Mouse (Mus musculus): ENCODE measurements around the gene Cd70. TPM values are rescaled to one million over a fixed set of nuclear protein-coding genes. Genes with fewer than 3 reads are reported as not detected.
"Not testable (repeated sequence)": the region's sequence is repeated elsewhere in the genome, so short reads cannot be mapped to it uniquely, and the experiment has no call there.

Cd70 gene
- total RNA-seq, 2 experiments from 2014 or later, result 0.42 TPM; not detected in 1

DNA sequence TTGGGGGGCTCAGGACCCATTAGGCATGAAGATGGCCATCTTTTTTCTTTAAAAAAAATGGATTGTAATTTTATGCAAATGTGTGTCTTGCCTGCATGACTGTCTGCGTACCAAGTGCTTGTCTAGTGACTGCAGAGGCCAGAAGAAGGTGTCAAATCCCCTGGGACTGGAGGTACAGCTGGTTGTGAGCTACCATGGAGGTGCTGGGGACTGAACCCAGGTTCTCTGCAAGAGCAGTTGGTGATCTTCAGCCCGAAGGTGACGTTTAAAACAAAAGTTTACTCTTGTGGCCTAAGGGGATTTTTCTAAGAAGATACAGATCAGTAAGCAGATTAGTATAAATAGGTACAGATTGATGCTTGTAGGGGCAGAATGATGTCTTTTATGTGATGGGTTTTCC is 13.9 kb downstream of the Cd70 start:
- DNase-seq (ENCODE audit: low spot score in 2 of 2), result no peak

DNA sequence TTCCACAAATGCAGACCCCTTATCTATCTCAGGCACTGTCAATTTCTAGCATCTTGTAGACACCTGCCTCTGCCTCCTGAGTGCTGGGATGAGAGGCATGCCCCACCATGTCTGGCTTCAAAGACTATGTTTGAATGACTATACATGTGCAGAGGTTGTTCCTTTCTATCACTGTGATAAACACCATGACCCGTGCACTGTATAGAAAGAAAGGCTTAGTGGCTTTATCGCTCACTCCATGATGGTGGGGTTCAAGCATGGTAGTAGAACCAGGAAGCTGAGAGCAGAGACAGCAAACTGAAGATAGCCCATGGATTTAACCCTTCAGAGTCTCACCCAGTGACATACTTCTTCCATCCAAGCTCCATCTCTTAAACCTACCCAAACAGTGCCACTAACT is 14.9 kb downstream of the Cd70 start:
- DNase-seq (ENCODE audit: low spot score in 2 of 2), result no peak

DNA sequence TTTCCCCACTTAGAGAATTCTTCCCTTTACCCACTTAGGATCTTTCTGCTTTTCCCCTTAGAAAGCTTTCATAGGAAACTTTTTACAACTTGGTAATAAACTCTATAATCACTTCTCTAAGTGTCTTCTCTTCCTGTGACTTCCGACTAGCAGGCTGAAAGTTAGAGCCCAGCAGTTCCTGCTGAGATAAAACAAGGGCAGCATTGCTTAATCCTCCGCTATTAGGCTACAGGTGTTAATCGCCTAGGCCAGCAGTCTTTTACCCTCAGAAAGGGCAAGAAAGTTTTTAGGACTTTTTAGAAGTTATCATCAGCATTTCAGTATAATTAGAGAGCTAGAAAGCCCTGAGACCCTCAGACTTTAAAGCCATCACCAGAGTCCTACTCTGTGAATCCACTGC is 15.6 kb downstream of the Cd70 start:
- DNase-seq (ENCODE audit: low spot score in 2 of 2), result not testable (repeated sequence)

DNA sequence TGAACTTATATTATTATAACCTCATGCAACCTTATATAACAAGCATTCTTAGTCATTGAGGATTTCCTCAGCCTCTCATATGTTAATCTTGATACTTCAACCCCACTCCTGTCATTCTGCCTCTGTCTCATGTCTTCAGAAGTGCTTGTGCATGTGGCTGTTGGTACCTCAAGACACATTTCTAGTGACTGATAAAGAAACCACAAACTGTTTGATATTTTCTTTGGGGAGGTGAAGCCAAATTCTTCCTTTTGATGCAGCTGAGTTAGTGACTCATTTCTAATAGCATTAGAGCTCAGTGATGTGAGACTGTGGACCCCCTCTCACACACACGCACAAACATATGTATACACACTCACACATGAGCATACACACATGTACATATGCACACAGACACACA is 17.8 kb downstream of the Cd70 start:
- DNase-seq (ENCODE audit: low spot score in 2 of 2), result no peak

DNA sequence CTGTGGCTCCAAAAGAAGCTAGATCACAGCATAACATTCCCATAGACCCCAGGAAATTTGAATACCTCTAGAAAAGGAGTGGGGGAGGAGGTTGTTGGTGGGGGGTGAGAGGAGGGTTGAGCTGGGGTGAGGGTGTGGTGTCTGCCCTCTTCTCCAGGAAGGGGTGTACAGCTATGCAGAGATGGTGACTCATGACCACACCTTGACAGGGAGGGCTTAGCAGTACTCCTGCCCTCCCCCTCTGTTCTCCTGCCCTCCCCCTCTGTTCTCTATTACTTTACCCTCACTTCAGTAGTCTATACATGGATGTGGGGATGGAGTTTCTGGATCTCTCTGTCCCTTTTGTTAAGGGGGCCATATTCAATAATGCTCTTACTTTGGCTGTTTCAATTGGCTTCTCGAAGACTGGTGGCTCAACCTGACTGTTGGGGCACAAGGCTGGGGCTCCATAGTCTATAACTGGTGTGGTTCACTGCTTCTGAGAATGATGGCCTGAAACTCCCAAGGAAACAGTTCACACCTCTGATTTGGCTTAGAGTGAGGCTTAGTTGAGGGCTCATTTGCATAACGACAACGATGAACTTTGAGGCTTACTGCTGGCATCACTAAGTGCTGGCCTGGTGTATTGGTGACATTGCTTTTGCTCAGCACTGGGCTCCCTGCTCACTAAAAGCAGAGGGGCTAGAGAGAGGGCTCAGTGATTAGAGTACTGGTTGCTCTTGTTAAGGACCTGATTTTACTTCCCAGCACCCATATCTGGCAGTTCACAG is 23.5 kb downstream of the Cd70 start:
- DNase-seq (ENCODE audit: low spot score in 2 of 2), result no peak

DNA sequence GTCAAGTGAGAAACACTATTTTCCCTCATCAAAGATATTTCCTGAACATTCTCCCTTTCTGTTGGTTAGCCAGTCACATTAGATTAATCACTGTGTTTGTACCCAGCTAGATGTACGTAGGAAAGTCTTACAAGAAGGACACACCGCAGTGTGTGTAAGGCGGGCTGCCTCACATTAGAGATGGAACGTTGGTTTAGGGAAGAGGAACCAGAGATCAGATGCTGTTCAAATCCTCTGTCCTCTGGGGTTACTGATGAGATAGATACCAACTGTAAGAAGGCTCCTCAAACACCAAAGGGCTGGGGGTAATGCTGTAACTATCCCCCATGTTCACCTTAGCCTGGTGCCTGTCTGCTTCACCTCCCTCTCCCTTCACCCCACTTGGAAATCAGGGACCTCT is 24.8 kb downstream of the Cd70 start:
- DNase-seq (ENCODE audit: low spot score in 2 of 2), result no peak

DNA sequence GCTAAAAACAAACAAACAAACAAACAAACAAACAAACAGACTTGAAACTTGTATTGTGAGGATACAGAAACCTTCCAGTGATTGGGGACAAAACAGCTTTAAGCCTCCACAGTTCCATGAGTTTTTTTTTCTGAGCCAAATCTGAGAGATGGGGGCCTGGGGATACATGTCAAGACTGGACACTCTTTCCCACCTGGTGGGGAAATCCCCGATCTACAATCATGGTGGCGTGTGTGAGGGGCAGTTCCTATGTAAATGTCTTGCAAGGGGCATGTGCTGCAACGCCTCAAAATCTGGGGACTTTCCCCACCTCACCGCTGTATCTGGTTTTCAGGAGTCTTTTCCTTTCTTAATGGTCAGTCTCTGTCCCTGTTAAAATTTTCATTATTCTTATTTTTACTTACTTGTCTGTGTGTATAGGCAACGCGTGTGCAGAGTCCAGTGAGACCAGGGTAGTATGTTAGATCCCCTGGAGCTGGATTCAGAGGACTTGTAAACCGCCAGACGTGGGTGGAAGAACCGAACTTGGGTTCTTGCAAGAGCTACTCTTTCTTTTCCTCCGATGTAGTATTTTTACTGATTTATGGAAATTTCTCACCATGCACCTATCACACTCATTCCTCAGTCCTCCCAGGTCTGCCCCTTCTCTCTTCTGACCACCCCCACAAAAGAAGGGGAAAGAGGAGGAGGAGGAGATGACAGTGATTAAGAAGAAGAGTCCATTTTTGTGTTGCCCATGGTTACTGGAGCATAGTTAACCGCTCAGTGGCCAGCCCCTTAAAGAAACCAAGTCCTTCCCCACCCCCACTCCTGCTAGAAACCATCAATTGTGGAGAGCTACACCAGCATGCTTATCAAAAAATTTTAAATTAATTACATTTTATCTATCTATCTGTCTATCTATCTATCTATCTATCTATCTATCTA is 26.1 kb downstream of the Cd70 start:
- no peak for DNase-seq (ENCODE audit: low spot score in 2 of 2)

DNA sequence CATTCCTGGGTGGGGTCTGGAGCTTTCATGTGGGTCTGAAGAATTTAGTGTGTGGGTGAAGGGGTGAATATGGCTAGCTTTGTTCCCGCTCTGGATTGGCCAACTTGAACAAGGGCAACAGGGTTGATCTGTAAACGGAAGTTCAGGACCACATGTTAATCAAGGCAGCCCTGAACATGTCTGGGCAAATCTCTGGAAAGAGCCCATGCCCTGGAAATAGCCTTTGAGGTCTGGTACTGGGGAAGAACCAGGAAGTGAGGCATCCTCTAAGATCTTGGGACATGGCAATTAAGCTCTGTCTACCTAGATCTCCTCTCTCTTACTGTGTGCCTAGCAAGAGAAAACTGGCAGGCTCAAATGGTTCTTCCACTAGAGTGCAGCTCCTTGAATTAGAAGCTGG is 27.7 kb downstream of the Cd70 start:
- no peak for DNase-seq (ENCODE audit: low spot score in 2 of 2)

DNA sequence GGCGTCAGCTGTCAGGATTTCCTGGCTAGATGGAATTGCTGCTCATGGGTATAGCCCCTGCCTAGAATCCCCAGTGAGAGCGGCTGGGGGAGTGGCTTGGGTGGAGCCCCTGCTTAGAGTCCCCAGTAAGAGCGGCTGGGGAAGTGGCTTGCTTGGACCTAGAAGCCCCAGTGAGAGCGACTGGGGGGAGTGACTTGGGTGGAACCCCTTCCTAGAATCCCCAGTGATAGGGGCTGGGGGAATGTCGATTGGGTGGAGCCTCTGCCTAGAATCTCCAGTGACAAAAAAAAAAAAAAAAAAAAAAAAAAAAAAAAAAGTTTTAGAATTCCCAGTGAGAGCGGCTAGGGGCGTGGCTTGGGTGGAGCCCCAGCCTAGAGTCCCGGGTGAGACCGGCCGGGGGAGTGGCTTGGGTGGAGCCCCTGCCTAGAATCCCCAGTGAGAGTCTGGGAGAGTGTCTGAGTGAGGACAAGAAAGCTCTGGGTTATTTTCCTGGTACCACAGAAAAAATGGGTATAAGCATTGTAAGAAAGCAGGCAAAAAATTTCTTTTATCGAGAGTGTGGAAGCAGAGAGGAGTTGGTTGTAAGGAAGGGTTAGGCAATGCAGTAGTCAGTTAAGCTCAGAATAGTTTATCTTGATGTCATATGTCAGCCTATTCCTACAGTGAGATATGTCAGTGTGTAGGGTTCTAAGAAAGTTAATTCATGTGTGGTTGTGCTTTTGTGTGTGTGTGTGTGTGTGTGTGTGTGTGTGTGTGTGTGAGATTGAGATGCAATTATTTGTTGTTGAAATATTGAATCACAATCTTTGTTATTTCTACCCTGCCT is 30.8 kb downstream of the Cd70 start:
- no peak for DNase-seq (ENCODE audit: low spot score in 2 of 2)

DNA sequence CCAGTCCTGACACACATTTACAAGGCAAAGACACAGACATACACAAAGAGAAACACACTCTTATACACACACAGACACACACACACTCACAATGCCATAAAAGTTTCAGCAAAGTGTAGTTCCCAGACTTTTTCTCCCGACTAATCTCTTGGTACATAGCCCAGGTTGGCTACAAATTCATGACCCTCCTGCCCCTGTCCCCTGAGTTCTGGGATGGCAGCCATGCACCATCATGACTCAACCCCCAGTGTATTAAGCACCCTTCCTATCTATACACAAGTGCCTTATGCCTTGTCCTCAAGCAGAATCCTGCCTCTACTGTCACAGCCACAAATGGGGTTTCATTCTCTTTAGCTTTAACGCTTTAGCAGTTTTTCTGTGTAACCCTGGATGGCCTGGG is 32.8 kb downstream of the Cd70 start:
- DNase-seq (ENCODE audit: low spot score in 2 of 2), result no peak

DNA sequence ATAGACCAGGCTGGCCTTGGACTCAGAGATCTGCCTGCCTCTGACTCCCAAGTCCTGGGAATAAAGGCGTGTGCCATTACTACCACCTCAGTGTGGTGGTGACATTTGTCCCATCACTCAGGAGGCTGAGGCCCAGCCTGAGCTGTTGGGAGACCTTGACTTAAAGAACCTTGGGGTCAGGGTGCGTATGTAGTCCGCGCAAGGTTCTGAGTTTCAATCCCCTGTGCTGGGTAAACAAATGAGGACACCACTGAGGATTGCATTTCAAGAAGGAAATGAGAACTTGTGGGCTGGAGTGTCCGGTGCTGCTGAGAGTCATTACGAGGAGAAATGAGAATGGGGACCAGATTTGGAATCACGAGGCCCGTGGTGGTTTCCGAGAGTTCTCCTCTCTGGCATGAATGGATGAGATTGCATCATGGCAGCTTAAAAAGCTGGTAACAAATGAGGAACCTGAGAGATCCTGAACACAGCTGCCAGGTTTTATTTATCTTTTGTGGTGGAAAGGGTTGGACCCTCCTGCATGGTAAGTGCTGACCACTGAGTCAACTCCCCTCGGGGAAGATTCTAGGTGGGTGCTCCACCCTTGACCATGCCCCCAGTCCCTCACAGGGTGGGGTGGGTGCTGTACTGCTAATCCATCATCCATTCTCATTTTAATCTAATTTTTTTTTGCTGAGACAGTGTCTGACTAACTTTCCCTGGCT is 36.7 kb downstream of the Cd70 start:
- no peak for DNase-seq (ENCODE audit: low spot score in 2 of 2)

DNA sequence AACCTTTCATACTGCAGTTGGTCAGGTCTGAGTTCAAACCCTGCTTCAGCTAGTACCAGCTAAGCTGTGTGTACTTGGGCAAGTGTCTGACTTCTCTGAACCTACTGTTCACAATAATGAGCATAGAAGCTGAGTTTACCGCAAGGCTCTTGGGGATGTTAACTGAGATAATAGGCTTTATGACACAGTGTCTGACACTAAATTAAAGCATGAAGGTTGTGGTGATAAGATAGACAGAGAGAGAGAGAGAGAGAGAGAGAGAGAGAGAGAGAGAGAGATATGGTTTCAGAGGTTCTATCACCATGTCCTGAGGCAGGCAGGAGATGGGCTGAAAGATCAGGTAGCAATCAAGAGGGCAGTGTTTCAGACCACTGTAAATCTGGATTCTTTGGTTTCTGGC is 39.6 kb downstream of the Cd70 start:
- DNase-seq (ENCODE audit: low spot score in 2 of 2), result no peak

DNA sequence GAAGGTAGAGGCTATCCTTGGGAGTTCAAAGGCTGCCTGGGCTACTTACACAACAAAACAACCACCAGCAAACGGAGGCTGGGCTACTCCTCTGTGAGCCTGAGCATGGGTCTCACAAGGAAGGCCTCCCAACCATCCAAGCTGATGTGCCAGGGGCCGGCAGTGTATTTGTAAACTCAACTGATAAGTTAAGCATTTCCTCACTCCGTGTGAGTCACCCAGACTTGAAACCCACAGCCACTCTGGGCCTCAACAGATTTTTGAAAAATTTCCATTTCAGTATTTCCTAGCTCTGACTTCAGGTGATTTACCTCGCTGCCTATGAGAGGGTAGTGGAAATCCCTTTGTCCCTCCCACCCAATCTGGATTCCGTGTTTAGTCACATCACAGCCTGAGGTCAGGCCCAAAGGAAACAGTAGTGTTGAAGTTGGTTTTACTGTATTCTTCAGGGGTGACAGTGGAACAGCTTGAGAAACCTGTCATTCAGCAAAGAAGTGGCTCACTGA is 40.9 kb downstream of the Cd70 start:
- DNase-seq (ENCODE audit: low spot score in 2 of 2), result no peak

DNA sequence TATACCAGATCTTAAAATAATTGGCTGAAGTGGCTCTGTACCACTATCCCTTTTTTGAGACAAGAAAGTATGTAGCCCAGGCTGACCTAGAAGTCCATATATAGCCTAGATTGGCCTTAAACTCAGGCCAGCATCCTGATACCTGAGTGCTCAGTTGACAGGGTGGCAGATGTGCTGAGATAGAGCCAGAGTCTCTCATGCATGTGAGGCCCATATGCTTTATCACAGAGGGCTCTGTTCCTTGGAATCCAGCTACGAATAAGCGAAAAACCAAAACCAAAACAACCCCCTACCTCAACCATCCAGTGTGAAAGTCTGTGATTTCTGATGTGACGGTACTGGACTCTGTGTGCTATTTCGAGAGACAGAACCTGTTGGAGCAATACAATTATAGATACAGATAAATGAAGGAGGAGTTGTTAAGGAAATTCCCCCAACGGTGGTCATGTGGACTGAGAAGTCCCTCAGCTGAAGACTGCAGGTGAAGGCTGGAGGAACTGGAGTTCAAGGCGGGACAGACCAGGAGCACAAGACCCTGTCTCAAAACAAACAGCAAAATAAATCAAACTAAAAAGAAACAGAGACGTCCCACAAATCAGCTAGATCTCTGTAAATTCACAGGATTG is 41.4 kb downstream of the Cd70 start:
- no peak for DNase-seq (ENCODE audit: low spot score in 2 of 2)

DNA sequence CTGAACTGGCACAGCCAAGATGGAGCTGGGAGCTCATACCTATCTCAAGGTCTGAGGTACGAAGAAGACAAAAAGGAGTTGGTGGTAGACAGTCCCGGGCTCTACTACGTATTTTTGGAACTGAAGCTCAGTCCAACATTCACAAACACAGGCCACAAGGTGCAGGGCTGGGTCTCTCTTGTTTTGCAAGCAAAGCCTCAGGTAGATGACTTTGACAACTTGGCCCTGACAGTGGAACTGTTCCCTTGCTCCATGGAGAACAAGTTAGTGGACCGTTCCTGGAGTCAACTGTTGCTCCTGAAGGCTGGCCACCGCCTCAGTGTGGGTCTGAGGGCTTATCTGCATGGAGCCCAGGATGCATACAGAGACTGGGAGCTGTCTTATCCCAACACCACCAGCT is 42.5 kb downstream of the Cd70 start:
- DNase-seq (ENCODE audit: low spot score in 2 of 2), result no peak

DNA sequence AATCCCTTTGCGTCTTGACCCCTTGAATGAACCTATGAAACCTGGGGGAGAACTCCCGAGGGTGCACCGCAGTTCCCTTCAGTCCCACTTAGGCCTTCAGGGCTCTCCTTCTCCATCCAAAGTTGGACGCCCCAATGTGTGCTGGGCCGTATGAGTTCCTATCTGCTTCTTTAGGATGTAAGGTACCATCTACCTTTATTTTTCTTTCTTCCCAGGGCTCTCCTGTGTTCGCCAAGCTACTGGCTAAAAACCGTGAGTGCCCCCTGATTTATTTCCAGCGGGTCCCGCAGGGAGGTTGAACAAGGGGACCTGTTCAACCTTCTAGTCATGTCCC is 43.6 kb downstream of the Cd70 start:
- DNase-seq (ENCODE audit: low spot score in 2 of 2), result no peak

DNA sequence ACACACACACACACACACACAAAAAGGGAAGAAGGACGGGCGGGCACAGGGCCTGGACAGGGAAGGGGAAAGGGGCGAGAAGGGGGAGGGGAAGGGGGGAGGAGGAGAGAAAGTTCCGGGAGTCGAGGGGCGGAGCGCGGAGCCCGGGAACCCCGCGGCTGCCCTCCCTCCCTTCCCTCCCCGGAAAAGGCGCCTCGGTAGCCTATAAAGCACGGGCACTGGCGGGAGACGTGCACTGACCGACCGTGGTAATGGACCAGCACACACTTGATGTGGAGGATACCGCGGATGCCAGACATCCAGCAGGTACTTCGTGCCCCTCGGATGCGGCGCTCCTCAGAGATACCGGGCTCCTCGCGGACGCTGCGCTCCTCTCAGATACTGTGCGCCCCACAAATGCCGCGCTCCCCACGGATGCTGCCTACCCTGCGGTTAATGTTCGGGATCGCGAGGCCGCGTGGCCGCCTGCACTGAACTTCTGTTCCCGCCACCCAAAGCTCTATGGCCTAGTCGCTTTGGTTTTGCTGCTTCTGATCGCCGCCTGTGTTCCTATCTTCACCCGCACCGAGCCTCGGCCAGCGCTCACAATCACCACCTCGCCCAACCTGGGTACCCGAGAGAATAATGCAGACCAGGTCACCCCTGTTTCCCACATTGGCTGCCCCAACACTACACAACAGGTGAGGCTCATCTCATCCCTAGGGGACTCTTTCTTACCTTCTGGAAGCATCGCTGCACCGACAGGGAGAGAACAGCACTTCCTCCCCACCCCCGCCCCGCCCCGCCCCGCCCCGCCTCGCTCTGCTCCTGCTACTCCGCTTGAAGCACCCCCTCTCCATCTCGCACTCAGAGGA is 44.2 kb downstream of the Cd70 start, which contains the start of gene Tnfsf9:
Tnfsf9 (plus strand) TSS at position 145 of the 854 bp plus-strand sequence.
- peak in 1 of 2 experiments; percentile 46 for DNase-seq (ENCODE audit: low spot score in 2 of 2)

DNA sequence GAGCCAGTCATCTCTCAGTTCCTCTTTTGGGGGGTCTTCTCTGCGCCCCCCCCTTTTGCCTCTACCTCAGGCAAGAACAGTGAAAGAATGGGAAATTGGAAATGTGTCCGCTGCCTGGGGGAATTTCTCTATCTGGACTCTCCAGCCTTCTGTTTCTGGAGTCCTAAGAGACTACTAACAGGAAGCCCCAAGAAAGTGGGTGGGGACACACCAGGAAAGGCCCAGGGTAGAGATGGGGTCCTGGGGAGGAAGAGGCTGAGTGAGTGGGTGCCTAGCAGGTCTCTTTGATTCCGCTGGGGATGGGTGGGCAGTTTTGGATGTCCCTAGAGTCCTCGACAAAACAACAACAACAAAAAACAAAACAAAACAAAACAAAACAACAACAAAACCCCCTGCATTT is 45.1 kb downstream of the Cd70 start:
- no peak for DNase-seq (ENCODE audit: low spot score in 2 of 2)

DNA sequence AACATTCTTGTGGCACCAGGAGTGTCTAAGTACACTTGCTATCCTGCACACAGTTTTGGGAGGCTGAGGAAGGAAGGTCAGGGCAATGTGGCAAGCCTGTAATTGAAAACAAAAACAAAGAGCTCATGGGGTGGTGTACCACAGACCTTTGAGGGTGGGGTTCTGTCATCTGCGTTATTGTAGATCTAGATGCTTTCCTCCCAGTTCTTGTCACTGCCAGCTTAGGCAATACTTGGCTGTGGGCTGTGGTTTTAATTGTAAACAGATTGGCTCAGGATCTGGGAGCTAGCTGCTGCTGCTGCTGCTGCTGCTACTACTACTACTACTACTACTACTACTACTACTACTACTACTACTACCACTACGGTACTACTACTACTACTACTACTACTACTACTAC is 47.3 kb downstream of the Cd70 start:
- DNase-seq (ENCODE audit: low spot score in 2 of 2), result no peak

Data from layer of hippocampus, postnatal 10 days (tissue).